Mouse (Mus musculus): ENCODE measurements at regions not wholly inside any gene's neighbourhood (a gene's known extent, or its start where the extent isn't known, plus 50 kb on each side); places are given as distances from the start of the nearest gene placed in this dataset.

- no peak for DNase-seq
Observed at GRCm38 (mm10) chr8:127662776-127663499, 599.2 kb downstream of the Pard3 start.

DNA sequence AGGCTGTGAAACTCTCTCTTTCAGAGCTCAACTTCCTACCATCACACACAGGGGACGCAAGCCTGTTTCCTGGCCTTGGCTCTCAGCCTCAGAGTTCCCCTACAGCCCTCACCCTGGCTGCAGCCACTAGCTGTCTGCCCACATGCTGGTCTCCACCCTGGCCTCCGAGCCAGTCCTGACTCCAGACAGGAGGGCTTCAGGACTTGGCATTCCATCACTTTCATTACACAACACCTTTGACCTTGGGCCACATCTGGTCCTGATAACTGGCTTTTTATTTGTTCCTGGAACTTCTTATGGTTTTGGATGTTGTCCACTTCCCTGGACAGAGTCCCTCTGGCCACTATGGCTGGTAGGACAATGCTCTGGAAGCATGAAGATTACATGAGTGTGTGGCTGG is 602.9 kb downstream of the Pard3 start:
- peak; percentile 26 to 28 for DNase-seq

- no peak for DNase-seq
Observed at GRCm38 (mm10) chr8:127668991-127669390, 605.3 kb downstream of the Pard3 start.

DNA sequence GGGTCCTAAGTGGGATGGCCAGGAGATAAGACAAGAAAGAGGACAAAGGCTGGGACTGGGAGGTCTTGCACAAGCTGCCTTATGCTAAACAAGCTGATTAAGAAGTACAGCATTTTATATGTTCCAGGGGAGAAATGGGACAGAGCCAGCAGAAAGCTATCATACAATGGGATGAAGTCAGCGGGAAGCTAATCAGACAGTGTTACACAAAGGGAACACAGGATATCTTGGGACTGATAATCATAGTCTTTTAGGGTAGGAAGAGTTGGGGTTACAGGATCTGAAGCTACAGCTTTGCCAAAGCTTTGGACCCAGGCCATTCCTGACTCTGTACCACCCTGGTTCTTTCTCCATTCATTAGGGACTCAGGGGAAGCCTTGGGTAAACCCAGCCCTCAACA is 610.4 kb downstream of the Pard3 start:
- no peak for DNase-seq

DNA sequence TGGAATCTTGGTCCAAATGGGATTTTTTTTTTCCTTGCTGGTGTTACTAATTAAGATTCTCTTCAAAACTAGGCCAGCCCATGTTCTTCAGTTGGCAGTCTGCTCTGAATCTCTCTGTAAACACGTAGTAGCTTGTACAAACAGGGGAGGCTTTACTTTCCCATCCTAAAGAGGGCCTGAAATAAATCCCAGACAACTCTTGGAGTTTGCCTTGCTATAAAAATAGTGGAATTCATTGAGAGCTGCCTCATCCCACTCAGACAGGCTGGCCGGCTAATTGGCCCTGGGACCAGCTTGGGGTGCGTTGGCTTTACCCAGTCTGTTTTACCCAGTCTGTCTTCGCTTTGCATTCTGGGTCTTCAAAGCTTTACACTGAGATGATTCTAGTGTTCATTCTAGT is 611.7 kb downstream of the Pard3 start:
- no peak for DNase-seq

DNA sequence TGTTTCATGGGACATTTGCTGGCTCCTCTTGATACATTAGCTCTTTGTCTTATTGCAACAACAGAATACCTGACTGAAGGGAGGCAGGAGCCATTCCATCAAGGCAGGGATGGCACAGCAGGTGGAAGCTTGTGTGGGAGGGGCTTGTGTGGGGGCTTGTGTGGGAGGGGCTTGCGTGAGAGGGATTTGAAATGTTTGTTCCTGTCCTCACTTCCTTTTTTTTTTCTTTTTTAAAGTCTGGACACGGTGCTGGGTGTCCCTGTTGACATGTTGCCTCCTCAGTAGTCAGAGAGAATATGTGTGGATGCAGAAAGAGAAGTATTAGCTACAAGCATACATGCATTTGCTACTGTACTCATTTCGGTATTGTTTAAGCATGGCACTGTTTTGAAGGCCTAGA is 616.5 kb downstream of the Pard3 start:
- DNase-seq, result no peak

DNA sequence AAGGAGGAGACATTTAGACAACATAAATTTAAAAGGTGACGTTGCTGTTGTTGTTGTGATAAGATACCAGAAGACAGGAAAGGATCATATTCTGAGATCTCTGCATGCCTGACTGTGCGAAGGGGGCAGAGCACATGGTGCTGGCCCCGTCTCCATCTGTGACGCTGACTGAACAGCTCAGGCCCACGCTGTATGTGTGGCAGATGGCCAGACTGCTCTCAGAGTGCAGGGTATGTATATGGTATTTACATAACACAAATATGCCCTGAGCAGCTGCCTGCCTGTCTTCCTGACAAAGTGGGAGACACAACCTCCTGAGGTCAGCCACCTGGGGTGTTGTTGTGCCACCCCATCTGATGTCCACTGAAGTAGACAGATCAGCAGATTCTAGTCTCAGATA is 620.5 kb downstream of the Pard3 start:
- DNase-seq, result no peak

- no peak for DNase-seq
Observed at GRCm38 (mm10) chr8:127690792-127691191, 627.1 kb downstream of the Pard3 start.

DNA sequence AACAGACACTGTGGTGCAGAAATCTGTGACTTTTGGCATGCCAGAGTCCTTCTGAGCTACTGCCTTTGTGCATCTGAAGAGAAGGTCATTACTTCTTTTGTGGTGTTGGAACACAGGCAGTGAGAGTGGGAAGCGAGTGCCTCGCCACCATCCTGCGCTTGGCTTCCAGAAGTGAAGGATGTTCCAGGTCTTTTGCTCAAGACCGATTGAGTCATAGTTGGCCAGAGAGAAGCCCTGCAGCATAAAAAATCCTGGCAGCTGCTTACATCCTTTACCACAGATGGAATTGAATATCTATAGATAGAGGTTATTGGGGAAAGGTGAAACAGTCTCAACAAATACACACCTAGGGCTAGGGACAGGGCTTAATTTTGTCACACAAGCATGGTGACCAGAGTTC is 634.7 kb downstream of the Pard3 start:
- peak; percentile 43 to 61 for DNase-seq

- DNase-seq, result no peak
Observed at GRCm38 (mm10) chr8:127704406-127704805, 640.7 kb downstream of the Pard3 start.

DNA sequence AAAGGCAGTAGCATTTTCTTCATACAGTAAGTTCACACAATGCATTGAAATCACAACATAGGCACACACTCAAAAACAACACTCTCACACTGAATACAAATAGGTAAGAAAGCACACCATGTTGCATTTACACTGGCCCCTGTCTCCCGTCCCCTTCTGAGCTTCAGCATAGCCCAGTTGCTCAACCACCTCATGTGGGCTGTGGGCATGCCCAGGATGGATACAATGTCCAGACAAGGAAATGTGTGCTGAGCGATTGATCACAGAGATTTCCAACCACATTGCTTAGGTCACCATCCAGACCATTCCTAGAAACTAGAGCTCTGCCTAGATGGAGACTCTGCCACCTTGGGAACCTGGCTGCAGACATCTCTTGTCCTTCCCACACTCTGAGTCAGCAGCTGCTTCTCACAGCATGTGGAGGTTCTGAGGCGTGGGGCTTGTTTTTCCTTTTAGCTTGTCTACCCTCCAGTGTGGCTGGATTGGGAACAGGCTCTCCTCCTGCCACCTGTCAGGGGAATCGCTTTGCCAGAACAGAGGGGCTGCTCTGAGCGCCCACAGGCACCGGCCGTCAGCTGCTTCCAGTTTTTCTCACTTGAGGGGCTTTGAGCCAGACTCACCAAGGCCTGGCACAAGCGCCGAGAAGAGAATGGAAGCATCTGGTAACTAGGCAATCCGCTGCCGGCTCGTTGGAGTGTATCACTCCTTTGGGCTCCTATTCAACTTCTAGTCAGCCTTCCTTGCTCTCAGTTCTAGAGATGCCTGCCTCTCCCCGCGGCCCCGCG is 642.5 kb downstream of the Pard3 start:
- DNase-seq, result peak; percentile 13 to 37

- DNase-seq, result no peak
Observed at GRCm38 (mm10) chr8:127709439-127709838, 645.7 kb downstream of the Pard3 start.

DNA sequence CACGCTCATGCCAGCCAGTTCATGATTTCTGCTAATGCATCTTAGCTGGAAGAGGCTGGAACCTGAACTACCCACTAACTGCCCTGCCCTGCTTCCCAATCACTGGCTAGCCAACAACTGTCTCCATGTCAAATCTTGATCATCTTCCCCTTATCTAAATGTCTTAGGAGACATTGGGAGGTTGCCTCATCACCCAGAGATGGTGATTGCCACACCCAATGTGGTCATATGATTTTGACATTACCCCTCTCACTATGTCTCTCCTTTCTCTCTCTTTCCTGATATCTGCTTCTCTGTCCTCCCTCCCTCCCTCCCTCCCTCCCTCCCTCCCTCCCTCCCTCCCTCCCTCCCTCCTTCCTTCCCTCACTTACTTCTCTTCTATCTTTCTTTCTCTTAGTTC is 643.3 kb upstream of the Nrp1 start:
- no peak for DNase-seq

DNA sequence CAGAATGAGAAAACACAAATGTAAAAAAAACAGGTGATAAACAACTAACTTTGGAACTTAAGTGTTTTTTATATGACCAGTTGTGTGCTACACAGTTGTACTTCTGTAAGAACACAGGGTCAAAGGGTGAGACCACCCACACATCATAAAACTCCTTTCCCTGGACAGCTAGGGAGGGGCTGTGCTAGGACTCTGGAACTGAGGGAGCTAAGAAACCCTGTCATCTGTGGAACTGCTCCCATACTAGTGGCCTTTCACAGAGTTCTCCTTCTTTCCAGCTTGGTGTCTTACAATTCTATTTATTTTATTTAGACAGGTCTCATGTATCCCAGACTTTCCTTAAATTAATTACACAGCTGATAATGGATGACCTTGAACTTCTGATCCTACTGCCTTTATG is 640.4 kb upstream of the Nrp1 start:
- DNase-seq, result no peak

GRCm38 (mm10) chr8:127719881-127720280 is 638.5 kb upstream of the Nrp1 start:
- peak; percentile 20 to 24 for DNase-seq

DNA sequence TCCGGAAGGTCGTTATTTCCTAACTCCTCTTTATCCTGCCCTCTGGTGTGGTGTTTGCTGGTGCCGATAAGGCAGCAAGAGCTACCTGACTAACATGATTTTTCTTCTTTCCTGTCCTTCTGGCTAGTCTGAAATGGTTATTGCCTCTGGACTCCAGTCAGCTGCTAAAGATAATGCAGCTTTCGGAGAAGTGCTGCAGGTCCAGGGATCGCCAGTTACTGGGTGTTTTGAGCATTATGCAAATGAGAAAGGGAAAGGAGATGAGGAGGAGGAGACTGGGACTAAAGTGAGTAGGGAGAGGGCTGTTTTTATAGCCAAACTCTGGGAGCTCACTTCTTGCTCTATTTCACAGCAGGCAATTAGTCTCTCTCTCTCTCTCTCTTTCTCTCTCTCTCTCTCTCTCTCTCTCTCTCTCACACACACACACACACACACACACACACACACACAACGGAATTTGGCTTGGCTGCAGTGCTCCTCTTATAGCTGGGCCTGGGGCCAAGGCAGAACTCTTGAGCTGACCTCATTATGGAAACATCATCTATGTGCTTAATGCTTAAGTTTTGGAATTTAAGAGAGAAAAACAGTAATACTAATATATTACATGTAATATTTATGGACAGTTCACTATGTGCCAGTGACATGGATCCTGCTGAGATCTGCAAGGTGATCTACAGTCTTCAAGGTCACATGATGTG is 637.7 kb upstream of the Nrp1 start:
- DNase-seq, result peak in 1 of 2 experiments; percentile 8

GRCm38 (mm10) chr8:127721624-127722023 is 636.8 kb upstream of the Nrp1 start:
- no peak for DNase-seq

- DNase-seq, result no peak
Observed at GRCm38 (mm10) chr8:127734059-127734458, 624.3 kb upstream of the Nrp1 start.

DNA sequence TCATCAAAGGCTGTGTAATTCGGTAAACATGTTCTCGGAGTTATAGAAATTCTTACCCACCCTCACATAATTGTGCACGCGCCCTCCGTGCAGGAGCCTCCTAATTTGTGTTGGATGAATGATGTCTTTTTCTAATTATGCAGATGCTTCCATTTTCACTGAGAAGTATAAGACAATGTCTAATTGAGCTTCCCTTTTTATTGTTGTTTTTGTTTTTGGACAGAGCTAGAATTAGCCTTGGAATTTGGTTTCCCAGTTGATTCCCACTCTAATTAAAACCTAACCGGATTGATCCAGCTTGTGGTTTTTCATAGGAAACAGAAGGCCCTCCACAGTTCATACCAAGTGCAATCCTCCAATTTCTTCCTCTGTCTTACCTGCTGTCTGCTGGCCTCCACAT is 616.2 kb upstream of the Nrp1 start:
- no peak for DNase-seq

DNA sequence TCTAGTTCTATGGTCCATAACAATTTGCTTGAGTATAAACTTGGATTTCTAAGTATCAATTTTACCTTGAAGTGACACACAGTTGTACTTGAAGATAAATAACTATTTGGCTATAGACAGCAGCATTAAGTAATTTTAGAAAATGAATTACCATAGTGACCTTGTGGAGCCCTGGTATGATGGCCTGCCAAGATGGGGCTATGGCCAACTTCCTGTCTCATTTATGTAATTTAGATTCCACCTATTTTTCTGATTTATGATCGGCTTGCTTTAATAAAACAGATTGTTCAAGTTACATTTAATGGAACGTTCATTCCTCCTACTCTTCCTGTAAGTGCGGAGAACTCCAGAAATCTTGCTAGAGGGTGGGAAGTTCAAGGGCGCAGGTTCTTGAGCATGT is 613.2 kb upstream of the Nrp1 start:
- no peak for DNase-seq

DNA sequence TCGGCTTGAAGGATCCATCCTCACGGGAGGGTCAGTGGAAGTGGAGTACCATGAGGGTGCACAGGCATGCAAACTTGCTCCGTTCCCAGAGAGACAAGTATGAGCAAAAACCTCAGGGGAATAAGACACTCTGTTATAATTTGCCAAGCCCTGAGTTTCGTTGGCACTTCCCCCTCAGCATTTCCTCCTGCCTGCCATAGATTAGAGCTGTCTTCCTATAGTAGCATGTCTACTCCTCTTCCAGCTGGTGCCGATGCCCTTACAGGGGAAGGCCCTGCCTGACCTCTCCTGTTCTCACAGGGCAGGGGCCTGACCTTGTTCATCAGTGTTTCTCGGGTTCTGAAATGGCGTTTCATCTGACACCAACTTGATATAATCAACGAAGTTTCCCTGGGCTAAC is 611.9 kb upstream of the Nrp1 start:
- no peak for DNase-seq

DNA sequence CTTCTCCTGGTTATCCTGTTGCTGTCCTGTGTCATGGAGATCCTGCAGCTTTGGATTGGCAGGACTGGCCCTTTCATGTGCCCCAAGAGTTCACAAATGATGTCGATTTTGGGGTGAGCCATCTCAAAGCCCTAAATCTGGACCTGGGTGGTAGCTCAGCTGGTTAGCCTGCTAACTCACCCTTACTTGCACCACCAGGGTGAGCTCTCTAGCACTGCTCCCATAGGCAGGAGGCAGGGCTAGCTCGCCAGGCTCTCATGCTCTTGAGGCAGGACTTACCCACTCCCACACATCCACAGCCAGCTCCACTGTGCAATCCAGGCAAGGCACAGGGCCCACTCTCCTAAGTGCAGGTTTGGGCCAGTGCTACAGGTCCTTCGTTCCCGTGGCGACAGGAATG is 605.5 kb upstream of the Nrp1 start:
- no peak for DNase-seq

Data from heart, adult 18-20 months (tissue).